ENCODE assay signal across 8 mouse cellular contexts in genomic region chr17:4996121-4996813, GRCm38 (mm10). TPM values are rescaled to one million over a fixed set of nuclear protein-coding genes. Genes with fewer than 3 reads are reported as not detected.
DNase-seq lines count a peak whose midpoint lies in the region; ATAC-seq and TF ChIP-seq lines count a peak whose summit lies in the region.

No protein-coding gene starts in this region.

- H3K9ac ChIP-seq in limb, embryonic 11.5 days (ENCODE audit: low read length), result peak overlapping the region; percentile 98
- H3K9ac ChIP-seq in midbrain, embryonic 14.5 days (replicated peaks; ENCODE audit: low read length), result peak overlapping the region; percentile 100

- peak overlapping the region; percentile 100 for H3K27ac ChIP-seq in limb, embryonic 11.5 days (replicated peaks; ENCODE audit: low read depth, low read length)
- peak overlapping the region; percentile 100 for H3K27ac ChIP-seq in midbrain, embryonic 14.5 days (replicated peaks; ENCODE audit: low read depth, low read length)
- peak overlapping the region; percentile 89 for H3K27ac ChIP-seq in testis, adult 2 months (ENCODE audit: control insufficient read depth, insufficient read depth, low read depth, low read length)

- WGBS in limb, embryonic 11.5 days, result under 1% methylated on average over 73 of the region's 95 CpGs
- WGBS in midbrain, embryonic 14.5 days, result under 1% methylated on average over 80 of the region's 95 CpGs

- H3K4me3 ChIP-seq in limb, embryonic 11.5 days (ENCODE audit: low read depth, low read length), result peak overlapping the region; percentile 94
- H3K4me3 ChIP-seq in midbrain, embryonic 14.5 days (replicated peaks; ENCODE audit: low read depth, low read length), result peak overlapping the region; percentile 94
- H3K4me3 ChIP-seq in testis, adult 2 months (ENCODE audit: control insufficient read depth, low read depth, low read length), result peak overlapping the region; percentile 75

- ATAC-seq in erythroblast, adult 5-6 weeks (replicated peaks; ENCODE audit: low FRiP score, poor library complexity, severe bottlenecking), result peak; percentile 54
- peak; percentile 13; the same call in 1 of the 2 replicates for ATAC-seq in limb, embryonic 11.5 days (ENCODE audit: insufficient number of reproducible peaks, low FRiP score, low TSS enrichment, low read depth)
- peak; percentile 35 for ATAC-seq in midbrain, embryonic 14.5 days (ENCODE audit: low FRiP score, low TSS enrichment)

- H3K4me2 ChIP-seq in limb, embryonic 11.5 days (ENCODE audit: low read depth, severe bottlenecking), result peak overlapping the region; percentile 70
- peak overlapping the region; percentile 74 for H3K4me2 ChIP-seq in midbrain, embryonic 14.5 days (ENCODE audit: low read length)

- peak; percentile 48 for DNase-seq in kidney, adult 11 months
- DNase-seq in kidney, adult 9 months, result no peak
- peak; percentile 79 for DNase-seq in adrenal gland, postnatal 14 days
- peak; percentile 63 to 71 for DNase-seq in heart, postnatal 10 days
- peak; percentile 64 for DNase-seq in limb, embryonic 11.5 days (ENCODE audit: low spot score)
- peak; percentile 71 for DNase-seq in midbrain, embryonic 14.5 days

- no peaks in the 10 kb centered on the region for H3K36me3 ChIP-seq in limb, embryonic 11.5 days (ENCODE audit: control insufficient read depth, insufficient read depth, low read length)
- H3K36me3 ChIP-seq in midbrain, embryonic 14.5 days (ENCODE audit: control insufficient read depth, insufficient read depth, low read length), result no peaks in the 10 kb centered on the region
- no peaks in the 10 kb centered on the region for H3K36me3 ChIP-seq in testis, adult 2 months (ENCODE audit: control insufficient read depth, insufficient read depth, low read length)

- no peaks in the 10 kb centered on the region for H3K9me3 ChIP-seq in limb, embryonic 11.5 days (ENCODE audit: control insufficient read depth, low read length)
- no peaks in the 10 kb centered on the region for H3K9me3 ChIP-seq in midbrain, embryonic 14.5 days (ENCODE audit: control insufficient read depth, low read length)

- no peak for TF ChIP-seq CTCF in testis, adult 2 months (IDR thresholded peaks at IDR 0.05; ENCODE audit: control insufficient read depth, insufficient read depth, insufficient replicate concordance, low read depth, low read length)

- intact Hi-C loops in heart, postnatal 10 days (cut with DNase I), result loop anchor here (5.0 kb wide), 3 partner anchors 141 to 211 kb away; no protein-coding TSS in a partner anchor

- H3K4me1 ChIP-seq in limb, embryonic 11.5 days (ENCODE audit: control insufficient read depth, insufficient read depth, low read length), result peaks cover 14% of the 10 kb centered on the region
- H3K4me1 ChIP-seq in midbrain, embryonic 14.5 days (ENCODE audit: control insufficient read depth, insufficient read depth, low read length), result peaks cover 34% of the 10 kb centered on the region
- H3K4me1 ChIP-seq in testis, adult 2 months (ENCODE audit: control insufficient read depth, insufficient read depth, low read length), result peaks cover 6% of the 10 kb centered on the region

- no peak for TF ChIP-seq POLR2A in testis, adult 2 months (IDR thresholded peaks at IDR 0.05; ENCODE audit: control insufficient read depth, low read depth, low read length)

- no peaks in the 10 kb centered on the region for H3K27me3 ChIP-seq in limb, embryonic 11.5 days (ENCODE audit: control insufficient read depth, insufficient read depth, low read length)
- H3K27me3 ChIP-seq in midbrain, embryonic 14.5 days (ENCODE audit: control insufficient read depth, insufficient read depth, low read length), result no peaks in the 10 kb centered on the region
- 0 out of 2 replicates have a peak, but pooled peaks cover 2% of the 10 kb centered on the region for H3K27me3 ChIP-seq in testis, adult 2 months (ENCODE audit: control insufficient read depth, insufficient read depth, low read length)

RNA-seq across cellular contexts. Expression of gene Arid1b, which starts 2.1 kb away (rescaled TPM):
- 70.0 and 75.6 TPM in 2 replicates for total RNA-seq in adrenal gland, postnatal 14 days (2021)
- 6.9 and 8.1 TPM in 2 replicates for total RNA-seq in erythroblast, adult 5-6 weeks (2015; ENCODE audit: low replicate concordance)
- total RNA-seq in erythroblast, adult 5-6 weeks (2017; ENCODE audit: low replicate concordance), result 5.0 and 6.1 TPM in 2 replicates
- total RNA-seq in heart, postnatal 10 days (2021), result 10 to 100 TPM; 38.9 to 41.4 TPM
- polyA plus RNA-seq in limb, embryonic 11.5 days (2014; fragmentation: Nextera tagmentation; extraction: Ambion mirVana), result 14.8 and 18.5 TPM in 2 replicates
- 22.8 and 23.8 TPM in 2 replicates for polyA plus RNA-seq in midbrain, embryonic 14.5 days (2014; fragmentation: Nextera tagmentation; extraction: Ambion mirVana)
- 5.2 and 5.7 TPM in 2 replicates for polyA plus RNA-seq in testis, adult 2 months (2012; rRNA removed)
